Mouse (Mus musculus) liver, embryonic 15.5 days (tissue): Measurements from ENCODE around the gene Cdk11b. TPM values are rescaled to one million over a fixed set of nuclear protein-coding genes. Genes with fewer than 3 reads are reported as not detected.
"Not testable (repeated sequence)": the region's sequence is repeated elsewhere in the genome, so short reads cannot be mapped to it uniquely, and the experiment has no call there.

Source experiments
- ATAC-seq: fragments of 200-750 bp; cut with Nextera tagmentation; 2 replicates; pipeline ENCODE4 v1.8.0; 2017; ENCODE audit warnings: moderate number of reproducible peaks, mild to moderate bottlenecking, moderate library complexity; ENCODE audit not compliant: insufficient read depth
- H3K27ac ChIP-seq: fragments of 300-500 bp; sonication (generic); replicated peaks from 2 replicates; pipeline ENCODE4 v1.5.1; 2015; ENCODE audit warnings: mild to moderate bottlenecking, inconsistent platforms
- H3K27me3 ChIP-seq: fragments of 300-500 bp; sonication (generic); 2 replicates; pipeline ENCODE4 v1.6.1; 2015; ENCODE audit warnings: mild to moderate bottlenecking, inconsistent platforms
- H3K36me3 ChIP-seq: fragments of 300-500 bp; sonication (generic); replicated peaks from 2 replicates; pipeline ENCODE4 v1.6.1; 2015; ENCODE audit warnings: moderate library complexity, mild to moderate bottlenecking, inconsistent platforms
- H3K4me1 ChIP-seq: fragments of 300-500 bp; sonication (generic); replicated peaks from 2 replicates; pipeline ENCODE4 v1.6.1; 2015; ENCODE audit warnings: inconsistent platforms
- H3K4me2 ChIP-seq: fragments of 300-500 bp; sonication (generic); 2 replicates; pipeline ENCODE4 v1.6.1; 2015; ENCODE audit warnings: moderate library complexity, mild to moderate bottlenecking, inconsistent platforms
- H3K4me3 ChIP-seq: fragments of 300-500 bp; sonication (generic); replicated peaks from 2 replicates; pipeline ENCODE4 v1.5.1; 2015; ENCODE audit warnings: mild to moderate bottlenecking, inconsistent platforms
- H3K9ac ChIP-seq: fragments of 300-500 bp; sonication (generic); 2 replicates; pipeline ENCODE4 v1.6.1; 2015; ENCODE audit warnings: moderate library complexity, mild to moderate bottlenecking, inconsistent platforms
- H3K9me3 ChIP-seq: fragments of 300-500 bp; sonication (generic); replicated peaks from 2 replicates; pipeline ENCODE4 v1.6.1; 2016; ENCODE audit warnings: inconsistent platforms
- WGBS: fragments of 180-500 bp; shearing (Covaris S2); methylation state at CpG from one replicate; pipeline ENCODE4 v1.1.7; 2015; ENCODE audit warnings: mixed read lengths; ENCODE audit not compliant: insufficient replicate concordance; 5-methylcytosine and 5-hydroxymethylcytosine counted together
- polyA plus RNA-seq: library from polyadenylated mRNA; unstranded; fragments of >200 nt; fragmentation: Nextera tagmentation; extraction: Ambion mirVana; gene quantifications from 2 replicates; pipeline ENCODE4 v1.2.1, GENCODE M21; 2015

The Cdk11b gene
- polyA plus RNA-seq, 1 experiment from 2014 or later, result 19.9 TPM

DNA sequence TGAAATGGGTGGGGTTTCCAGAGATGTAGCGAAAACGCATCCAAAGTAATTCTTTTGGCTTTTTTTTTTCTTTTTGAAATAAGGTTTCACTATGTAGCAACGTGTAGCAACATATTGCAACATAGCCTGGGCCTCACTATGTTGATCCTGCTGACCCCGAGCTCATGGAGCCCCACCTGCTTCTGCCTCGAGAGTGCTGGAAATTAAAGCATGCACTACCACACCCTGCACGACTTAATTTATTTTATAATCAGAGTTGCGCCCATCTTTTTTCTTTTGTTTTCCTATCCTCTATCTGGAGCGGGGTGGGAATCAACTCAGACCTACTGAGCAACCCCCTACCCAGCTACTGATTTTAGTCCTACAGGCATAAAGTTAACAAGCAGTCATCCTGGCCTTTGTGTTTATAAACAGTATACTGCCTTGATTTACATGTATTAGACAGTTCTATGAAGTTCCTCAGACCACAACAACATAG is 45.0 kb downstream of the Cdk11b start:
- ATAC-seq, result no peak
- Histone ChIP-seq H3K36me3 (no peaks in the 10 kb centered on the region), H3K4me1 (peaks cover 15% of the 10 kb centered on the region), H3K4me3 (peak overlapping the region; percentile 74), H3K4me2 (peak overlapping the region; percentile 93), H3K27me3 (no peaks in the 10 kb centered on the region), H3K9ac (0 out of 2 replicates have a peak overlapping the region, but pooled peaks have one; percentile 10), H3K9me3 (no peaks in the 10 kb centered on the region), H3K27ac (no peak overlapping the region)
- 1% methylated on average over 8 of the region's 8 CpGs for WGBS

DNA sequence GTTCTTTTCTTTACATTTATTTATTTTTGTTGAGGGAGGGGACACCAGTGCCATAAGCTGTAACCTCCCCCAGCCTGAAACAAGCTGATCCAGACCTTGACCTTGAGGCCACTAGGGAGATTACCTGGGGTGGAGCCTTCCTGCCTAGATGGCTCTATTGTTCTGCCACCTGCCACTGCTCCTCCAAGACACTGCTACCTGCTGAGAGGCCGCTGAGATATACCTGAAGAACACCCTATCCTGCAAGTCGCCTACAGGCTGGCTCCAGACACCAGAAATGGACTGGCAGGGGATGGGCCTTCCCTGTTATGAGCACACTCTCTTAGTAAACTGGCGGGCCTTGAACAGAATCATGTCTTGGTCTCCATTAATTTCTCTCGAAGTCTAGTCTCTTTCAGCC is 45.6 kb downstream of the Cdk11b start:
- H3K27ac ChIP-seq, H3K4me3 ChIP-seq, H3K9me3 ChIP-seq, H3K36me3 ChIP-seq, ATAC-seq, H3K27me3 ChIP-seq, H3K9ac ChIP-seq: not testable (repeated sequence)
- Histone ChIP-seq H3K4me1 (peaks cover 15% of the 10 kb centered on the region), H3K4me2 (peak overlapping the region; percentile 93; the same call in 1 of the 2 replicates)
- 64% methylated on average over 4 of the region's 4 CpGs for WGBS

DNA sequence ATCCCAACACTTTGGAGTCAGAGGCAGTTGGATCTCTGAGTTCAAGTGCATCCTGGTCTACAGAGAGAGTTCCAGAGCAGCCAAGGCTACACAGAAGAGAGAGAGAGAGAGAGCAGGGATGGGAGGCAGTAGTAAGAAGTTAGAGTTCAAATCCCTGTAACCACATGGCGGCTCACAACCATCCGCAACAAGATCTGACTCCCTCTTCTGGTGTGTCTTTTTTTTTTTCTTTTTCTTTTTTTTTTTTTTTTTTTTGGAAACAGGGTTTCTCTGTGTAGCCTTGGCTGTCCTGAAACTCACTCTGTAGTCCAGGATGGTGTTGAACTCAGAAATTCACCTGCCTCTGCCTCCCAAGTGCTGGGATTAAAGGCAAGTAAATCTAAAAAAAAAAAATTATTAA is 47.4 kb downstream of the Cdk11b start:
- no peak for ATAC-seq
- Histone ChIP-seq H3K4me1 (peaks cover 15% of the 10 kb centered on the region), H3K9me3 (no peaks in the 10 kb centered on the region), H3K4me3 (no peak overlapping the region), H3K4me2 (no peak overlapping the region), H3K9ac (no peak overlapping the region), H3K27me3 (no peaks in the 10 kb centered on the region), H3K27ac (no peak overlapping the region), H3K36me3 (no peaks in the 10 kb centered on the region)
- WGBS, result 43% methylated on average over 2 of the region's 2 CpGs

DNA sequence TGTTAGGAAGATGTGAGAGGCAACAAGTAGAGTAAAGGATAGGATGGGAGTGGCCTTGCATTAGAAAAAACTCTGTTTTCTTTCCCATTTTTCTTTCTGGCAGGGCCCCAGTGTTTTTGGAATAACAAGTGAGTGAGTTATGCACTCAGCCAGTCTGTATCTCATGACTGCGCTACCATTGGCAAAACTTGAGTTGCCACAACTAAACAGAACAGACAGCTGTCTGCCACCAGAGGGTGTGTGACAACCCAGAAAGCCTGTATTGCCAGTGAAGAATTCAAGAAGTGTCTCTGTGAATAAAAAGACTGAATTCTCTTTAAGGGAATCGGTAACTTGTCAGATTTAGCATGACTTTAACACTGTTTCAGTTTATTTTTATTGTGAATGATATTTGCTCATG is 51.3 kb downstream of the Cdk11b start:
- ATAC-seq, result no peak
- Histone ChIP-seq H3K27ac (no peak overlapping the region), H3K4me1 (no peaks in the 10 kb centered on the region), H3K27me3 (no peaks in the 10 kb centered on the region), H3K9ac (no peak overlapping the region), H3K4me2 (no peak overlapping the region), H3K9me3 (no peaks in the 10 kb centered on the region), H3K4me3 (no peak overlapping the region), H3K36me3 (no peaks in the 10 kb centered on the region)
- 56% methylated on average over 2 of the region's 2 CpGs for WGBS

DNA sequence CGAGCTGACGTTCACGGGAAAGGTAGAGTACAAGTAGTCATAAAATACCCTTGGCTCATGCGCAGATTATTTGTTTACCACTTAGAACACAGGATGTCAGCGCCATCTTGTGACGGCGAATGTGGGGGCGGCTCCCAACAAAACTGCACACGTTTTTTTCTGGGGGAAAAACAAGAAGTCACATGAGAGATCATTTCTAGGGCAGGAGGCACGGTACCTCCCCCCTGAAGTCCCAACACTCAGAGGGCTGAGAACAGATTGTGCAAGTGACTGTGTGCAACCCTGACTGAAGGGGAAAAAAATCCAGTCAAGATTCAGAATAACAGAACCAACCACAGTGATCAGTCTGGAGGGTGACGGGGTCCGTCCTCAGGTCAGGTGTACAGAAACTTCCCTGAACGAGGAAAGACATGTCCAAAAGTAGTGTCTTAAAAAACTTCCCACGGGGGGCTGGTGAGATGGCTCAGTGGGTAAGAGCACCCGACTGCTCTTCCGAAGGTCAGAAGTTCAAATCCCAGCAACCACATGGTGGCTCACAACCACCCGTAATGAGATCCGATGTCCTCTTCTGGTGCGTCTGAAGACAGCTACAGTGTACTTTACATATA is 59.1 kb downstream of the Cdk11b start:
- H3K4me2 ChIP-seq, H3K36me3 ChIP-seq, H3K9me3 ChIP-seq, ATAC-seq, H3K27ac ChIP-seq, H3K9ac ChIP-seq, H3K4me3 ChIP-seq, H3K27me3 ChIP-seq, H3K4me1 ChIP-seq: not testable (repeated sequence)
- WGBS, result 77% methylated on average over 16 of the region's 19 CpGs

DNA sequence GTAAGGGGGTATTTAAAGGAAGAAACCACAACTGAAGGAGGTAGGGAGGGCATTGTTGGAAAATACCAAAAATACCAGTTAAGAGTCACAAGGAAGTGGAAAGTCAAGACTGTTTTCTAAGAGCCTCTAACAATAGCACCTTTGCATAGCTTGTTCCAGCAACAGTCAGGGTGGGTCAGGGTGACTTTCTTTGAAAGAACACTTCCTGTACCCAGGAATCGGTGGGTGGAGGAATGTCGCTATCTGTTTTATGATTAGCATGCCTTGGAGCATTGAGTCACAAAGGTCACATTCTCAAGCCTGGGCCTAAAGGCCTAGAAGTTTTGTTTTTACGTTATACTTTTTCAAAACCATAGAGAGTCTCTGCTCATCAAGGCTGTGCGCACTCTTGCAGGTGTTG is 63.1 kb downstream of the Cdk11b start:
- not testable (repeated sequence) for H3K27ac ChIP-seq, ATAC-seq
- 68% methylated on average over 4 of the region's 4 CpGs for WGBS

DNA sequence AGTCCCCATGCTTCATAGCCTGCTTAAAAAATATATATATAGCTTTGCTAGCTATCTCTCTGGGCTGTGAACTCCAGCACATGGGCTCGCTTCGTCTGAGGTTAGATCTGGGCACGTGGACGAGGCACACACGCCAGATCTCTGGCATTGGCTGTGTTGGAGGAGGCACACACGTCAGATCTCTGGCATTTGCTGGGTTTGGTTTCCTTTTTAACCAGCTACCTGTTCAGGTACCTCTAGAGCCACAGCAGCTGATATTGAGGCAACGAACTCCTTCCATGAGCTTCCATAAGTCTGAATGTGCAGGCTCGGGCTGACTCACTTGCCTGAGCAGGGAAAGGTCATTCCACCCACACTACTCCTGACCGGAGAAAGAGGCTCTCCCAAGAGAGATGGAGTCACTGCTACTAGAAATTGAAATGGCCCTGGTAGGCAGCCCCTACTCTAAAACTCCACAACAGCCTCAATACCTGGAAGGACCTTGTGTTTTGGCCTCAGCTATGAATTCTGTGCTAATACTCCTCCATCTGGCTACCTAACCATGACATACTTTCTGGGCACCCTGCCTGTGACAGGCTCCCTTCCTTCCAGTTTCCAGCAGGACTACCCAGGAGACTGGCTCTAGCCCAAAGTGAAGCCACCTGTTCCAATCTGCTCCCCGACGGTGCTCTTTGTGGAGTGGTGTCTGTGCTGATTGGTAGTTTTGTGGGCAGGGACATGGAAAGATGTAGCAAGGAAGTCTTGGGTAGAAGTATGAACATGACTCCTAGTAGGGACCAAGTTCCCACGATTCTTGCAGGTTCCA is 66.1 kb downstream of the Cdk11b start:
- ATAC-seq, result no peak
- Histone ChIP-seq H3K27ac (no peak overlapping the region), H3K9me3 (no peaks in the 10 kb centered on the region), H3K36me3 (no peaks in the 10 kb centered on the region), H3K4me3 (no peak overlapping the region), H3K4me2 (no peak overlapping the region), H3K4me1 (peaks cover 15% of the 10 kb centered on the region), H3K9ac (no peak overlapping the region), H3K27me3 (peaks cover 52% of the 10 kb centered on the region)
- WGBS, result 68% methylated on average over 12 of the region's 12 CpGs

More for the DNA sequence above, 63.1 kb downstream of the Cdk11b start:
- peaks cover 22% of the 10 kb centered on the region for H3K27me3 ChIP-seq
- H3K36me3 ChIP-seq, H3K4me1 ChIP-seq, H3K9me3 ChIP-seq, H3K4me3 ChIP-seq, H3K9ac ChIP-seq, H3K4me2 ChIP-seq: not testable (repeated sequence)

DNA sequence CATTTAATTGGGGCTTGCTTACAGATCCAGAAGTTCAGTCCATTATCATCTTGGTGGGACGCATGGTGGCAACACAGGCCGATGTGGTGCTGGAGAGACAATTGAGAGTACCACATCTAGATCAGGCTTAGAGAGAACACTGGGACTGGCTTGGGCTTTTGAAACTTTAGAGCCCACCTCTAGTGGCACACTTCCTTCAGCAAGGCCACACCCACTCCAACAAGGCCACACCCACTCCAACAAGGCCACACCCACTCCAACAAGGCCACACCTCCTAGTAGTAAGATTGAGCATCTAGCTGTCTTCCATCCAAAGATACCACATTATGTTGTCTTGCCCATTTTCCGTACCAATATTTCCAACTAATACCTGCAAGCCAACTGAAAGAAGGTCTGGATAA is 67.8 kb downstream of the Cdk11b start:
- no peaks in the 10 kb centered on the region for H3K36me3 ChIP-seq
- H3K27me3 ChIP-seq, result peaks cover 68% of the 10 kb centered on the region
- H3K27ac ChIP-seq, result no peak overlapping the region
- H3K4me1 ChIP-seq, result peaks cover 15% of the 10 kb centered on the region
- no peak overlapping the region for H3K4me2 ChIP-seq
- ATAC-seq, result no peak
- H3K9ac ChIP-seq, result no peak overlapping the region
- no peak overlapping the region for H3K4me3 ChIP-seq
- WGBS, result 87% methylated on average over 3 of the region's 3 CpGs
- H3K9me3 ChIP-seq, result no peaks in the 10 kb centered on the region

DNA sequence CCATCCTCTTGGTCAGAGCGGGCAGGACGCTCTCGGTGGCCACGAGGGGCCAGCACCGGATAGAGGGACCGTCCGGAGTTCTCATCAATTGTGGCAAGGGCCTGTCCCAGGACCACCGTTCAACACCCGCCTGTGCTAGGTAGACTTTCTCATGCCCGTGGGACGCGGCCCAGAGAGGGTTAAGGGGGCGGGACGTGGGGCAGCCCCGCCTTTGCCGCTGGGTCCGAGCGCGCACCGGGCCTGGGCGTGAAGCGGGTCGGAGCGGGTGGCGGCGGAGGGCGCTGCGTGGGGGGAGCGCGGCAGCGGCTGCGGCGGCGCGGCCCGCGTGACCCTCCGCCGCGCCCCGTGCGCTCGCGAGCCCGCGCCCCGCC is 69.4 kb downstream of the Cdk11b start, which contains the start of gene Fndc10:
TSS of gene Fndc10 (plus strand) at position 232 of the 371 bp plus-strand sequence.
- Histone ChIP-seq H3K27ac (no peak within 1 kb of the TSS), H3K36me3 (no peaks in the 10 kb centered on the region), H3K9me3 (no peaks in the 10 kb centered on the region), H3K4me3 (peak within 1 kb of the TSS; percentile 58), H3K9ac (peak within 1 kb of the TSS; percentile 21; the same call in 1 of the 2 replicates), H3K4me1 (peaks cover 15% of the 10 kb centered on the region), H3K4me2 (peak within 1 kb of the TSS; percentile 76), H3K27me3 (peaks cover 68% of the 10 kb centered on the region)
- ATAC-seq, result no peak
- WGBS, result under 1% methylated on average over 30 of the region's 47 CpGs

DNA sequence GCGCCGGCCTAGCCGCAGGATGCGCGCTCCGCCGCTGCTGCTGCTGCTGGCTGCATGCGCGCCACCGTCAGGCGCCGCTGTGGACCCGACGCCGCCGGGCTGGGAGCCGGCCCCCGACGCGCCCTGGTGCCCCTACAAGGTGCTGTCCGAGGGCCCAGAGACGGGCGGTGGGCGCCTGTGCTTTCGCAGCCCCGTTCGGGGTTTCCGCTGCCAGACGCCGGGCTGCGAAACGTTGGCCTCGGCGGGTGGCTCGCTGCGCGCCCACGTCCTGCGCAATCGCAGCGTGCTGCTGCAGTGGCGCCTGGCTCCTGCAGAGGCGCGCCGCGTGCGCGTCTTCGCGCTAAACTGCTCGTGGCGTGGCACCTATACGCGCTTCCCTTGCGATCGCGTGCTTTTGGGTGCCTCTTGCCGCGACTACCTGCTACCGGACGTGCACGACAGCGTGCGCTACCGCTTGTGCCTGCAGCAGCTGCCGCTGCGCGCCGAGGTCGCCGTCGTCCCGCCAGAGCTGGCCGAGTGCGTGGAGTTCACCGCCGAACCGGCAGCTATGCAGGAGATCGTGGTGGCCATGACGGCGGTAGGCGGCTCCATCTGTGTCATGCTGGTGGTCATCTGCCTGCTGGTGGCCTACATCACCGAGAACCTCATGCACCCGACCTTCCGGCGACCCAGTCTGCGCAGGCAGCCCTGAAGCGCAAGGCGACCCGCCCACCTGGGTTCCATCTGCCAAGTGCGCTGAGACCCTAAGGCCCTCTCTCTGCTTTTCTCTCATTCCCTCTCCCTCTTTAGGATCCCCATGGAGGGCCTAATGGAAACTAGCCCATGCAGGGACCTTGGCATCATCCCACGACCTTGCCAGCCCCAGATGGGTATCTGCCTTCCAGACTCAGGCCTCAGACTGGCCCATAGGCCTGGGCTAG is 70.1 kb downstream of the Cdk11b start:
- Histone ChIP-seq H3K4me3 (peak overlapping the region; percentile 58), H3K4me1 (peaks cover 15% of the 10 kb centered on the region), H3K36me3 (no peaks in the 10 kb centered on the region), H3K27ac (no peak overlapping the region), H3K27me3 (peaks cover 73% of the 10 kb centered on the region), H3K9me3 (no peaks in the 10 kb centered on the region), H3K9ac (peak overlapping the region; percentile 21; the same call in 1 of the 2 replicates), H3K4me2 (peak overlapping the region; percentile 76)
- no peak for ATAC-seq
- WGBS, result 2% methylated on average over 89 of the region's 92 CpGs
